Mouse (Mus musculus) left cerebral cortex, adult 9 months (tissue): ENCODE results near the gene Rasal3.
A peak's percentile ranks its signal among the peaks of the same experiment; 100 is the strongest.

Experiments used
- DNase-seq, 2 experiments: peaks; one replicate each; pipeline ENCODE4 v3.0.0; 2022; ENCODE audit warnings: low spot score in 2 of 2

Rasal3 gene

DNA sequence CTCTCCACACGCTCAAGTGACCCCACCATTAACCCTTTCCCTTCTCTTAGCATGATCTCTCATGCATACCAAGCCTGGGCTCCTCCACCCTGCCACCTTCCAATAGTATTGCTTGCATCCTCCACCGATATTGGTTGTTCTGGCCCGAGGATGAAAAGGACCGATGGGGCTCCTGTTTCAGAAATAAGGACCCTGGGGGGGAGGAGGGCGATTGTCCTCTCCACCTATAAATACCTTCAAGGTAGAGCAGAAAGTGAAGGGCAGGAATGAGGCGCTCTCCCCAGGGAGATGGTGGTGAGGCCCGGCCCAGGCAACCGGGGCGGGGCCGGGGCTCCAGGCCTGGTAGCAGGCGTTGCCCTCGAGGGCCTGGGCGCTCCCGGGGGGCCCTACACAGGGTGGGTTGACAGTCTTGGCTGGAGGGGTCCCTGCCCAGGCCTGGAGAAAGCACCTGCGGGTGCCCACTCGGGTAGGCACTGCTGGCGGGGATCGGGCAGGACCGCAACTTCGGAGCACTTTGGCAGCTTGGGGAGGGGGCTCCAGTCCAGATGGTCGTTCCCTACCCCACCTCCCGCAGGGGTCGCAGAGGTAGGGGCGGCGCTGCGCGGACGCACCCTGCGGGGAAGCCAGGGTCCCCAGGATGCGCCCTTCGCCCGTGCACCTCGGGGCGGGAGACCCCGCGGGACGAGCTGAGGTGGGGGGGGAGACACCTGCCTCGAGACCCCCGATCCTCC, 14.8 kb downstream of the Rasal3 start:
- DNase-seq = peak in 1 of 2 experiments; percentile 25

DNA sequence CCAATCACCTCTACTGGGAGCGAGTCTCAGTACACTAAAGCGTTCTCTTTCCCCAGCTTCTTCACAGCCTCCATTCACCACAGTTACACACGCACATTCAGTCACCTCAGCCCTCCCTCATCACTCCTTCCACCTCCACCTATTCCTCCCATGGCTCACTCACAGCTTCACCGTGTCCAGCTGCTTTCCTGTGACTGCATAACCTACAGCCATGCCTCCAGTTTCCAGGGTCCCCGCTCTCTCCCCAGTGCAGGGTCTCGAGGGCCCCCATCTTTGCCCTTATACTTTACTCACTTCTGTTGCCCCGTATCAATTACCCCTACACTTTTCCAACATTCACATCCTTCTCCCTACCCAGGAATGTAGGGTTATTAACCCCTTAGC, 15.4 kb downstream of the Rasal3 start:
- peak in 1 of 2 experiments; percentile 1 for DNase-seq

- peak in 1 of 2 experiments; percentile 64 for DNase-seq
These were observed 16.5 kb downstream of the Rasal3 start for GRCm38 (mm10) chr17:32386659-32387432.

DNA sequence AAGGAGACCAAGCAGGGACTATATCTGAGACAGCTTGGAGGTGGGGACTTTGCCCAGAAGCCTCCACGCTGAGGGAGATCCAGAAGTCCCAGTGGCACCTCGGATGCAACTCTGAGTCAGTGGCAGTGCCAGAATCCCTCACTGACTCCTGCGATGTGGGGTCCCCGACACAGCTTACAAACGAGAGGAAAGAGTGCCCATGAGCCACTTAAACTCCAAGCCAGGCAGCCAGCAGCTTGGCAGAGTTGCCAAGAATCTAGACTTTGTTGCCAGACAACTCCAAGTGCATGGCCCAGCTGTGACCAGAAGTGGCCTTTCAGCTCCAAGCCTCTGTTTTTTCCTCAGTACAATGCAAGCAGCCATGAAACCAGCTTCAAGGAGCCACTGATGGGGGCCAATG, 19.7 kb downstream of the Rasal3 start:
- no peak for DNase-seq

GRCm38 (mm10) chr17:32382576-32382975, 20.8 kb downstream of the Rasal3 start:
- DNase-seq = no peak

DNA sequence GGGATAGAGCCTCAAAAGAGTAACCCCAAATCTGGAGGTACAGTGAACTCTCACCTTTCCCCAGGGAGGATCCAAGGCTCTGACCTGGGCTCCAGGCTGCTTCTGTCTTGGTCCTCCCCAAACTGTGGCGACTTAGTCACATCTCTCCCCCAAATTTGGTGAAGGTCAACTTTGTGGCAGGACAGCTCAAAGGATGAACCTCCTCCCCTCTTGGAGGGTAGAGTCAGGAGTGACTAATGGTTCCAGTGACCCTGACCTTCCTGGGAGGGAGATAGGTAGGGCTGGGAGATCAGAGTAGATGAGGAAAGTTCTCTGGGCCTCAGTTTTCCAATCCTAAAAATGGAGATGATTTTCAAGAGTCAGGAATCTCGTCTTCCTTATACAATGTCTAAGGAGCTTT, 24.6 kb downstream of the Rasal3 start:
- no peak for DNase-seq

DNA sequence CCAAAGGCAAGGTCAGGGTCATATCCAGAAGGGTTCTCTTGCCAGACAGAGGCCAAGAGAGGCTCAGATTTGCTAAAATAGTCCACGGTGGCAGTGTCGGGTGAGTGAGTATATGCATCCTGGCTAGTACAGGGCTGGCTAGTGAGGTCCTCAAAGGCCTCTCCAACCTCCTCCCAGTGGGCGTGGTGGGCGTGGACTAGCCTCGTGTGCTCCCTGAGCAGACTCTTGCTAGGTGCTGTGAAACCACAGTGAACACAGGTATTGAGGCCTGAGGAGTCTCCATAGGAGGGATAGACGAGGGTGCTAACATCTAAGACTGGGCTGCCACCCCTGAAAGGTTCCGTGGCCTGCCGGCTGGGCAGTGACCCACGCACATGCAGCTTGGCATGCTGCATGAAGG, 26.2 kb downstream of the Rasal3 start:
- no peak for DNase-seq

GRCm38 (mm10) chr17:32376475-32376874, 26.9 kb downstream of the Rasal3 start:
- no peak for DNase-seq

DNA sequence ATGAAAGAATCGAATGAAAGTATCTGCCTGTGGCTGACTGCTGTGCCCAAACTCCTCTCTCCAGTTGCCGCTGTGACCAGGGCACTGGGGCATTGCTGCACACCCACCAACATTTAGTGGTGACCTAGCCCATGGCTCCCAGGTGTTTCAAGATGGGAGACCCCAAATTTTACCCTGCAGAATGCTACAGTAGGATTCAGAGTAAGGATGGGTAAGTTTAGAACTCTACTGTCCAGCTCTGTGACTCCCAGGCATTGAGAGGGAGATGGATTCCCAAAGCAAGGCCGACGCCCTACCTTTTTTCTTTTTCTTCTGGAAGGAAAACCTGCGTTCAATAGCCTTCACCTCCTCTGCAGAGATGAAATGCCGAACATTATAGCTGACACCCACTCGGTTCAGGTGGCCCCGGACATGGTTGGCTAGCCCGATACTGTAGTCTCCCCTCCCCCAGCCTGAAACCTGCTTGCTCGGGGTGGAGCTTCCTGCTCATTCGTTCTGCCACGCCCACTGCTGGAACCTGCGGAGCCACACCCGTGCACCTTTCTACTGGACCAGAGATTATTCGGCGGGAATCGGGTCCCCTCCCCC, 34.3 kb downstream of the Rasal3 start:
- DNase-seq = no peak

DNA sequence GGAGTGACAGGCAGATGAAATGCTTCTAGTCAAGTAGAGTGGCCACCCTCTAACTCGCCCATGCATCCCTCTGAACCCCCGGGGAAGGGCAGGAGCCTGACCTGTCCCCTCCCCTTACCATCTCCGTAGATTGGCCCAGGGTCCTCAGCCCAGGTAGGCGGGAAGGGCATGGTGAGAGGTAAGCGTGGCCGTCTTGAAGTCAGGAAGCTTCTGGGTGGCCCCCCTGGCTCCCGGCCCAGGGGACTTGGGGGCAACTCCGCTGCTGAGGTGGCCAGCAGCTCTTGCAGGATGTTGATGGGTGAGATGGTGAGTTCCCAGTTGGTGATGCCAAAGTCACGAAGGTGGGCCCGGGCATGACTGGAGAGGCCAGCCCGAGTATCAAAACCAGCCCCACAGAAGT, 35.7 kb downstream of the Rasal3 start:
- no peak for DNase-seq

DNA sequence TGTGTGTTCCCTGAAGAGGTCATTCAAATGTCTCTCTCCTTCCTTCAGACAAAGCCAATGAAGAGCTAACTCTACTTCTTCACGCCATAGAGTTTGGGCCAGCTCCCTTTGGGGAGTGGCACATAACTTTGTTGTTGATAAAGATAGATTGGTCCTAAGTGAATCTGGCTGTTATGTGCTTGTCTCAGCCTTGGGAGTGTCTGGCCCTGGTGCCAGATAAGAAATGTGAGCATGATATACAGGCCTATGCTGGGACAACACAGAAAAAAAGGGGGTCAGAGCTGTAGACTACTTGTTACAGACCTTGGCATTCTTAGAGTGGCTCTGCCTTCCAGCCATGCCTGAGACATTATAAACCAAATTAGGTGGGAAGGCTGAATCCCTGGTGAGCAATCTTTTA, 38.1 kb downstream of the Rasal3 start:
- DNase-seq = no peak

- DNase-seq = no peak
These were observed 38.5 kb downstream of the Rasal3 start for GRCm38 (mm10) chr17:32364850-32365249.

GRCm38 (mm10) chr17:32364331-32364730, 39.1 kb downstream of the Rasal3 start:
- DNase-seq = peak; percentile 61 to 86

DNA sequence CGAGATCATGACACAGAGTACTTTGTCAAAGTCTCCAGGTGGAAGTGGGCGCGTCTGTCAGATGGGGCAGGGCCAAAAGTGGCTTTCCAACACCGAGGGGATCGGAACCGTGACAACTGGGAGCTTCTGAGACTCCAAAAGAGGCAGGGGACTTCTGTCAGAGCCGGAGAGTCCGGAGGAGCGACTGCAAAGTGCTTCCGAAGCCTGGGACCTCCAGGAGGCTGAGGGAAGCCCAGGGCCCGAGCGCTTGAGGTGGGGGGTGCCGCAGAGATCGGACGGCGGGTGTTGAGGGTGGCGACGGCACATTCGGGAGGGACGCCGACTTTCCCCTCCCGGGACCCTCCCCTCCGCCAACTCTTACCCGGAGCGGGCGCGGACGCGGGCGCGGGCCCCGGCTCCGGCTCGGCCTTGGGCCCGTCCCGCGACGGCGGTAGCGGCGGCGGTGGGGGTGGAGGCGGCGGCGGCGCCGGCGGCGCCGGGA, 39.5 kb downstream of the Rasal3 start:
- no peak for DNase-seq

GRCm38 (mm10) chr17:32362686-32363085, 40.7 kb downstream of the Rasal3 start:
- no peak for DNase-seq

GRCm38 (mm10) chr17:32359928-32360327, 43.5 kb downstream of the Rasal3 start:
- no peak for DNase-seq

DNA sequence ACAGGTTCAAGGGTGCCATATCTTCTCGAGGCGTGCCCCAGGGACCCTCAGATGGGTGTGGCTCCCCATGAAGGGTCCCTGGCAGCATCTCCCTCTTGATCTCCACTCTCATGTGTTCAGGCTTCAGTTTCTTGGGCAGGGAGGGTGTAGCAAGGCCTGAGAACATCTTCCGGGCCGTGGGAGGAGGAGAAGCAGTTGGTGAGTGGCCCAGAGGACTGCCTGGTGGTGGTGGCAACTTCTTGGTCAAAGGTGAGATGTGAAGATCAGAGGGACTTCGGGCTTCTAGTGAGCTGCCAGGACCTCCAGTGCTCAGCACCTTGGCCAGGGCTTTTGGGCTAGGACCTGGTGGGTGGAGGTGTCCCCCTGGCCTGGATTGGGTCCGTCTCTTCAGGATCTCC, 44.4 kb downstream of the Rasal3 start:
- no peak for DNase-seq

DNA sequence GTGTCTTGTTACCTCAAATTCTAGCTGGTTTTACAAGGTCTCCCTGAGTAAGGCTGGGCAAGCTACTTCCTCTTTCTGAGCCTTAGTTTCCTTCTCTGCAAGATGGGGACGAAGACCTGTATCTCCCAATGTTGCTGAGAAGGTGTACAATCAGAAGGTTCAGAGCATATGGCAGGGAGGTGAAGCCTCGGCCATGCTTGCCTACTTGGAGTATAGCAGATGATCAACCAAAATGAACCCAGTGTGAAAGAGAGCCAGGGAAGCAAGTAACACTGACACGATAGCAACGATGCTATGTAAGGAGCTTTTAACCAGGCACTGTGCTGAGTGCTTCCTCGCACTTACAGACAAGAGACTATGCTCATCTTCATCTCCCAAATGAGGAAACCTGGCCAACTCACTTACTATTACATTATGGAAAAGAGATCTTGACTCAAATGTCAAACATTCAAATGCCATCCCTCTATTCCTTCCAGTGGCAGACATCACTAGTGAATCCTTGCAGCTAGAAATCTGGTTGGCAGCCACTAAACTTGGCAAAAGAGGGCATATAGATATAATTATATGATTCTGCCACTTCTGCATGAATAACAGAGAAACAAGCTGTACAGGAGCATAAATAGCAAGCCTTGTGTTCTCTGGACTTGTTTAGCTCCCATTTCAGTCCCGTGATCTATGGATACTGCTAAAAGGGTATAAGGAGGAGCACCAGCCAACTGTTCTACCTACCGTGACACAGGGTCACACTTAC, 45.0 kb downstream of the Rasal3 start:
- no peak for DNase-seq

DNA sequence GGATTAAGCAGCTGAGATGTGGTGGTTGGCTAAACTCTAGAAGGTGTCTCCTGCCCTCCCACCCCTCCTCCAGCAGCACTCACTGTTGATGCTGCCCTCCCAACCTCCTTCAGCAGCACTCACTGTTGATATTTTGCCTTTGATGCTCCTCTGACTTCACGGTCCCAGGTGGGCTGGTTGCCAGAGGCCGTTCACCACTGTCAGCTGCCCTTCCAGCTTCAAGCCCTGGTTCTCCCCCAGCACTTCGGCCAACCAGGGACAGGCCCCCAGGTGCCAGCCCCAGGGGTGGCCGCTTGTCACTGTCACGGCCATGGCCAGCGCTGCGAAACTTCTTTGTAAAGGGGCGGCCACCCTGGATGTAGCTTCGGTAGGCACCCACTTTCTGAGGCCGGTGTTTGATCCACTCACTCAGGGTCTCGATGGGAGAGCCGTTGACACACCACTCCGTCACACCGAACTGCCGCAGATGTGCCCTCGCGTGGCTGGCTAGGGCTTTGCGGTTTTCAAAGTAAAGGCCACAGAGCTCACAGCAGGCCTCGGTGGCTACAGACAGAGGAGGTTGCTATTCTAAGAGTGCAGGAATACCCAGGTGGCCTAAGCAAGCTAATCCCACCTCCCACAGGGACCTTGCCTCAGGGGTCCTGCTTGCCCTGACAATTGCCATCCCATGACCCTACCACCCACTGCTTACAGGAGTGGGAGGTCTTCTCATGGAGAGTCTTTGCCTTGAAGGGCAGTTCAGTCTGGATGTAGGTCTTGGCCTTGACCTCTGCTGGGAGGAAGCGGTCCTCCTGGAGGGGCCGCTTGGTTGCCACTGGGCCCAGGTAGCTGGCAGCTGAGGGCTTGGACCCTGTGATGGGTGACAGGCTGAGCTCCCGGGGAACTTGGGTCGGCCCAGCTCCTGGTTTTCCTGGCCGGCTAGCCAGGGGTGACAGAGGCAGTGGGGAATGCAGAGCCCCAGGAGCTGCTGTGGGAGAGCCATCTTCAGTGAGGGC, 46.3 kb downstream of the Rasal3 start:
- DNase-seq = no peak

- no peak for DNase-seq
These were observed 47.1 kb downstream of the Rasal3 start for GRCm38 (mm10) chr17:32356281-32356680.

DNA sequence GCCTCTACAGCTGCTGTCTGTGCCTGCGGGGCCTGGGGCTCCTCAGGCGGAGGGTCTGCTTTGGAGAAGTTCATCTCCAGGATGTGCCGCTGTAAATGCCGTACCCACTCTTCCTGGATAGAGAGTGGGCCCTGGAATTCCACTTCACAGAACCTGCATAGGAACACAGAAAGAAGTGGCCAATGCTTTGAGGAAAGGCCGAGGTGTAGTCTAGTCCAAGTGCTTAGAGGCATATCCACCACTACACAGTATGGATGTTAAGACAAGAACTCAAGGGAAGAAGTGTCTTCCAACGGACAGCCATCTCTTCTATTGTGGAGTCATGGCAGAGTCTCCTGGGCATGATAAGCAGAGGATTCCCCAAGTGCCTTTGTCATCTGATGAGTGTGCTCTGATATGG, 48.4 kb downstream of the Rasal3 start:
- no peak for DNase-seq
